Mouse (Mus musculus): ENCODE results near the gene Phldb1. TPM values are rescaled to one million over a fixed set of nuclear protein-coding genes. Genes with fewer than 3 reads are reported as not detected.
A peak's percentile ranks its signal among the peaks of the same experiment; 100 is the strongest.
"Not testable (repeated sequence)": the region's sequence is repeated elsewhere in the genome, so short reads cannot be mapped to it uniquely, and the experiment has no call there.

The Phldb1 gene
- polyA plus RNA-seq, 1 experiment = 62.2 TPM

GRCm38 (mm10) chr9:44641616-44642015, 93.4 kb downstream of the Phldb1 start:
- Histone ChIP-seq H3K79me2 (ENCODE audit: control insufficient read depth, insufficient read depth) (no peaks in the 10 kb centered on the region), H3K36me3 (ENCODE audit: control insufficient read depth, insufficient read depth) (peaks cover 4% of the 10 kb centered on the region), H3K4me2 (ENCODE audit: low read depth) (no peak overlapping the region), H3K27me3 (ENCODE audit: control insufficient read depth, insufficient read depth, insufficient read length) (no peaks in the 10 kb centered on the region), H3K4me3 (no peak overlapping the region), H3ac (ENCODE audit: control insufficient read depth, insufficient read length) (no peak overlapping the region)
- TF ChIP-seq CEBPB (IDR thresholded peaks at IDR 0.05; ENCODE audit: insufficient read depth, poor library complexity, severe bottlenecking) (no peak), USF1 (IDR thresholded peaks at IDR 0.05; ENCODE audit: low read depth) (no peak), TCF3 (IDR thresholded peaks at IDR 0.05; ENCODE audit: insufficient read length, low read depth) (no peak), E2F4 (IDR thresholded peaks at IDR 0.05; ENCODE audit: insufficient read depth) (no peak), SRF (IDR thresholded peaks at IDR 0.05; ENCODE audit: control insufficient read depth, insufficient read length, low read depth) (no peak), POLR2A (IDR thresholded peaks at IDR 0.05; ENCODE audit: insufficient read length, low read depth) (no peak), MAX (IDR thresholded peaks at IDR 0.05; ENCODE audit: low read depth) (no peak), REST (IDR thresholded peaks at IDR 0.05; ENCODE audit: insufficient read depth, insufficient read length) (no peak), MYOD1 (IDR thresholded peaks at IDR 0.05; ENCODE audit: control insufficient read depth in 1 of 3, insufficient read length in 2 of 3, low read depth in 2 of 3) (no peak), MYOG (IDR thresholded peaks at IDR 0.05; ENCODE audit: control insufficient read depth in 1 of 3, insufficient read depth in 1 of 3, insufficient read length in 2 of 3, low read depth in 2 of 3) (no peak), TCF12 (IDR thresholded peaks at IDR 0.05; ENCODE audit: insufficient read depth, poor library complexity, severe bottlenecking) (no peak), POLR2AphosphoS2 (IDR thresholded peaks at IDR 0.05; ENCODE audit: insufficient read length, low read depth) (no peak)

DNA sequence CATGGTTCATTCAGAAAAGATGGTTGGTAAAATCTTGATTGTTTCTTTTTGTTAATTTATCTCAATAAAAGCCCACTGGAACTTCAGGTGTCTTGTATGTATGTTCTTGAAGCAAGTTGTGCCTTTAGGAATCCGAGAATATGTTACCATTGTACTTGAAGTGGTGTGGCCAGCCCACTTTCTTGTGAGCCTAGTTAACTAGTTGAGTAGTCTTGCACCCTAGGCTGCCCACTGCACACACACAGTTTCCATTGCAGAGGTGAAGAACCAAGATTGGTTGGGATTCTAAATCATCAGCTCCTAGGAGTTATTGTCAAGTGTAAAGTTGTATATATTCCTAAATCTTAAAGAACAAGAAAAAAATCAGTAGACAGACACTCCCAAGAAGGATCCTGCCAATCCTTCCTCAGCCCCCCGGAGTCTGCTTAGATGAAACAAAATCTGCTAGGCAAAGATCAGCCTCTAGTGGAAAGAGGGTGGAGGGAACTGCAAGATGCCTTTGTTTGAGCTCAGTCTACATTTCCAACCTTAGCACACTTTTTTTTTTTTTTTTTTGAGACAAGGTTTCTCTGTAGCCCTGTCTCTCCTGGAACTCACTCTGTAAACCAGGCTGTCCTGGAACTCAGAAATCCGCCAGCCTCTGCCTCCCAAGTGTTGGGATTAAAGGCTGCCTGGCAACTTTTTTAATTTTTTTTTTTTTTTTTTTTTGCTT, 94.2 kb downstream of the Phldb1 start:
- no peaks in the 10 kb centered on the region for H3K27me3 ChIP-seq (ENCODE audit: control insufficient read depth, insufficient read depth, insufficient read length)
- H3K79me2 ChIP-seq (ENCODE audit: control insufficient read depth, insufficient read depth) = no peaks in the 10 kb centered on the region
- no peak for TF ChIP-seq TCF12 (IDR thresholded peaks at IDR 0.05; ENCODE audit: insufficient read depth, poor library complexity, severe bottlenecking)
- TF ChIP-seq SRF (IDR thresholded peaks at IDR 0.05; ENCODE audit: control insufficient read depth, insufficient read length, low read depth) = no peak
- no peak for TF ChIP-seq MAX (IDR thresholded peaks at IDR 0.05; ENCODE audit: low read depth)
- TF ChIP-seq CEBPB (IDR thresholded peaks at IDR 0.05; ENCODE audit: insufficient read depth, poor library complexity, severe bottlenecking) = no peak
- TF ChIP-seq POLR2AphosphoS2 (IDR thresholded peaks at IDR 0.05; ENCODE audit: insufficient read length, low read depth) = no peak
- no peak for TF ChIP-seq POLR2A (IDR thresholded peaks at IDR 0.05; ENCODE audit: insufficient read length, low read depth)
- H3K4me3 ChIP-seq = no peak overlapping the region
- H3K36me3 ChIP-seq (ENCODE audit: control insufficient read depth, insufficient read depth) = peaks cover 10% of the 10 kb centered on the region
- no peak overlapping the region for H3ac ChIP-seq (ENCODE audit: control insufficient read depth, insufficient read length)
- no peak overlapping the region for H3K4me2 ChIP-seq (ENCODE audit: low read depth)

GRCm38 (mm10) chr9:44640028-44640427, 95.0 kb downstream of the Phldb1 start:
- not testable (repeated sequence) for H3K79me2 ChIP-seq (ENCODE audit: control insufficient read depth, insufficient read depth); H3ac ChIP-seq (ENCODE audit: control insufficient read depth, insufficient read length)
- peaks cover 18% of the 10 kb centered on the region for H3K36me3 ChIP-seq (ENCODE audit: control insufficient read depth, insufficient read depth)

GRCm38 (mm10) chr9:44638726-44639125, 96.3 kb downstream of the Phldb1 start:
- H3K4me3 ChIP-seq; H3K4me2 ChIP-seq (ENCODE audit: low read depth); H3K27me3 ChIP-seq (ENCODE audit: control insufficient read depth, insufficient read depth, insufficient read length); H3ac ChIP-seq (ENCODE audit: control insufficient read depth, insufficient read length); H3K79me2 ChIP-seq (ENCODE audit: control insufficient read depth, insufficient read depth): not testable (repeated sequence)
- H3K36me3 ChIP-seq (ENCODE audit: control insufficient read depth, insufficient read depth) = peaks cover 22% of the 10 kb centered on the region

More at GRCm38 (mm10) chr9:44640028-44640427, 95.0 kb downstream of the Phldb1 start:
- H3K4me3 ChIP-seq; H3K4me2 ChIP-seq (ENCODE audit: low read depth); H3K27me3 ChIP-seq (ENCODE audit: control insufficient read depth, insufficient read depth, insufficient read length): not testable (repeated sequence)

DNA sequence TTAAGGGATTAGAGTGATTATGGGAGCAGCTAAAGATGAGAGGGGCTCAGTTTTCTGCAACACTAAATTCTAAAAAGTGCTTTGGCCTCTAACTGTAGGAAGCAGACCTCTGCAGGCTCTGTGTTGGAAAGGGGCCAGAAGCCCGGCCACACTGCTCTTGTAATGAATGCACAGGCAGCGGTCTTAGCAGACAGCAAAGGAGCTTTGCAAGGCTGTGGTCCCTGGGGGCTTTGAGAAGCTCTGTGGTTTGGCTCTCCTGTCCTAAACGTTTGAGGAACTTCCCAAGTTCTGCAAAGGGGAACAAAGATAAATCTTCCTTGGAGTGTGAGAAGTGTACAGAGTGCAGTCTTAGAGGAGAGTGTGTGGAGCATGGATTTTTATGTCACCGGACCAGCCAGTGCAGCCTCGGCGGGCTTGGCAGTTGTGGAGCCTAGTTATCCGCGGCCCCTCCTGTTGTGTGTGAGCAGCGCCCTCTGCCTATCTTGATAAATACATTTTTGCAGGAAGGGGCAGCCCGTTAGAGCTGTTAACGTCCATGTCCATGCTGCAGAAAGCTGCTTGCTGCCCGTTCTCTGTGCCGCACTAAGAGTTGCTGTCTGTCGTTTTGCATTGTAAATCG, 97.3 kb downstream of the Phldb1 start:
- Histone ChIP-seq H3K36me3 (ENCODE audit: control insufficient read depth, insufficient read depth) (peaks cover 30% of the 10 kb centered on the region), H3K4me2 (ENCODE audit: low read depth) (no peak overlapping the region), H3K79me2 (ENCODE audit: control insufficient read depth, insufficient read depth) (no peaks in the 10 kb centered on the region), H3ac (ENCODE audit: control insufficient read depth, insufficient read length) (no peak overlapping the region), H3K27me3 (ENCODE audit: control insufficient read depth, insufficient read depth, insufficient read length) (no peaks in the 10 kb centered on the region), H3K4me3 (no peak overlapping the region)
- TF ChIP-seq POLR2AphosphoS2 (IDR thresholded peaks at IDR 0.05; ENCODE audit: insufficient read length, low read depth) (peak; percentile 36), MYOD1 (IDR thresholded peaks at IDR 0.05; ENCODE audit: control insufficient read depth in 1 of 3, insufficient read length in 2 of 3, low read depth in 2 of 3) (no peak), TCF12 (IDR thresholded peaks at IDR 0.05; ENCODE audit: insufficient read depth, poor library complexity, severe bottlenecking) (no peak)

Other genes starting within 250 kb of the Phldb1 start
- 0.01 TPM for gene Cxcr5, start 173.3 kb downstream of the Phldb1 start, polyA plus RNA-seq (2012; fragmentation: generic; extraction: Trizol)
- gene Ddx6, start 130.3 kb downstream of the Phldb1 start, polyA plus RNA-seq (2012; fragmentation: generic; extraction: Trizol) = 25.8 TPM
- 0.02 TPM for gene Treh, start 62.0 kb downstream of the Phldb1 start, polyA plus RNA-seq (2012; fragmentation: generic; extraction: Trizol)
- gene Arcn1, start 32.6 kb upstream of the Phldb1 start, polyA plus RNA-seq (2012; fragmentation: generic; extraction: Trizol) = 40.6 TPM
- gene Ift46, start 32.7 kb upstream of the Phldb1 start, polyA plus RNA-seq (2012; fragmentation: generic; extraction: Trizol) = 74.9 TPM
- 1.2 TPM for gene Tmem25, start 64.1 kb upstream of the Phldb1 start, polyA plus RNA-seq (2012; fragmentation: generic; extraction: Trizol)
- 0.12 TPM for gene Ttc36, start 67.9 kb upstream of the Phldb1 start, polyA plus RNA-seq (2012; fragmentation: generic; extraction: Trizol)
- gene Kmt2a, start 146.1 kb upstream of the Phldb1 start, polyA plus RNA-seq (2012; fragmentation: generic; extraction: Trizol) = 4.5 TPM
- gene Atp5l, start 185.5 kb upstream of the Phldb1 start, polyA plus RNA-seq (2012; fragmentation: generic; extraction: Trizol) = 773 TPM
- 13.3 TPM for gene Ube4a, start 230.4 kb upstream of the Phldb1 start, polyA plus RNA-seq (2012; fragmentation: generic; extraction: Trizol)
- 0.06 TPM for gene Cd3g, start 245.2 kb upstream of the Phldb1 start, polyA plus RNA-seq (2012; fragmentation: generic; extraction: Trizol)
- gene Cd3d, start 246.6 kb upstream of the Phldb1 start, polyA plus RNA-seq (2012; fragmentation: generic; extraction: Trizol) = not detected

All from myocyte (in vitro differentiated cells).